Mouse (Mus musculus) forebrain, embryonic 13.5 days (tissue): ENCODE results near the gene Casc3. TPM values are rescaled to one million over a fixed set of nuclear protein-coding genes. Genes with fewer than 3 reads are reported as not detected.

Experiments
- ATAC-seq: fragments of 200-750 bp; cut with Nextera tagmentation; 2 replicates; pipeline ENCODE4 v1.8.0; 2017
- H3K27ac ChIP-seq: fragments of 300-500 bp; sonication (generic); 2 replicates; pipeline ENCODE4 v1.5.1; 2015; ENCODE audit warnings: inconsistent platforms, mild to moderate bottlenecking, moderate library complexity
- H3K27me3 ChIP-seq: fragments of 300-500 bp; sonication (generic); 2 replicates; pipeline ENCODE4 v1.6.1; 2015; ENCODE audit warnings: mild to moderate bottlenecking, inconsistent platforms
- H3K36me3 ChIP-seq: fragments of 300-500 bp; sonication (generic); 2 replicates; pipeline ENCODE4 v1.6.1; 2015; ENCODE audit warnings: mild to moderate bottlenecking, inconsistent platforms; ENCODE audit not compliant: poor library complexity, severe bottlenecking
- H3K4me1 ChIP-seq: fragments of 300-500 bp; sonication (generic); 2 replicates; pipeline ENCODE4 v1.6.1; 2015; ENCODE audit warnings: inconsistent platforms
- H3K4me2 ChIP-seq: fragments of 300-500 bp; sonication (generic); 2 replicates; pipeline ENCODE4 v1.6.1; 2015; ENCODE audit warnings: inconsistent platforms, mild to moderate bottlenecking, moderate library complexity
- H3K4me3 ChIP-seq: fragments of 300-500 bp; sonication (generic); 2 replicates; pipeline ENCODE4 v1.5.1; 2015; ENCODE audit warnings: mild to moderate bottlenecking, inconsistent platforms
- H3K9ac ChIP-seq: fragments of 300-500 bp; sonication (generic); 2 replicates; pipeline ENCODE4 v1.6.1; 2015; ENCODE audit warnings: mild to moderate bottlenecking, inconsistent platforms
- H3K9me3 ChIP-seq: fragments of 300-500 bp; sonication (generic); replicated peaks from 2 replicates; pipeline ENCODE4 v1.6.1; 2016; ENCODE audit warnings: inconsistent platforms
- WGBS: fragments of 180-500 bp; shearing (Covaris S2); methylation state at CpG from one replicate; pipeline ENCODE4 v1.1.7; 2015; 5-methylcytosine and 5-hydroxymethylcytosine counted together
- polyA plus RNA-seq: library from polyadenylated mRNA; unstranded; fragments of >200 nt; fragmentation: Nextera tagmentation; extraction: Ambion mirVana; gene quantifications from 2 replicates; pipeline ENCODE4 v1.2.1, GENCODE M21; 2015

Casc3 gene
- polyA plus RNA-seq, 1 experiment from 2014 or later, result 46.4 TPM

- Histone ChIP-seq H3K36me3 (peaks cover 70% of the 10 kb centered on the region), H3K4me1 (peaks cover 56% of the 10 kb centered on the region), H3K4me2 (peak overlapping the region; percentile 53), H3K9ac (peak overlapping the region; percentile 58), H3K4me3 (peak overlapping the region; percentile 25), H3K27me3 (no peaks in the 10 kb centered on the region), H3K9me3 (no peaks in the 10 kb centered on the region), H3K27ac (peak overlapping the region; percentile 88)
- ATAC-seq, result peak; percentile 14; the same call in 1 of the 2 replicates
- WGBS, result 17% methylated on average over 4 of the region's 4 CpGs
Measured at GRCm38 (mm10) chr11:98767713-98768112, 37.0 kb upstream of the Casc3 start.

GRCm38 (mm10) chr11:98768127-98769006 is 36.3 kb upstream of the Casc3 start:
- Histone ChIP-seq H3K27ac (peak overlapping the region; percentile 88), H3K9ac (peak overlapping the region; percentile 58), H3K36me3 (peaks cover 64% of the 10 kb centered on the region), H3K9me3 (no peaks in the 10 kb centered on the region), H3K4me3 (peak overlapping the region; percentile 25), H3K4me2 (peak overlapping the region; percentile 53), H3K27me3 (no peaks in the 10 kb centered on the region), H3K4me1 (peaks cover 62% of the 10 kb centered on the region)
- ATAC-seq, result no peak
- WGBS, result 26% methylated on average over 38 of the region's 39 CpGs

DNA sequence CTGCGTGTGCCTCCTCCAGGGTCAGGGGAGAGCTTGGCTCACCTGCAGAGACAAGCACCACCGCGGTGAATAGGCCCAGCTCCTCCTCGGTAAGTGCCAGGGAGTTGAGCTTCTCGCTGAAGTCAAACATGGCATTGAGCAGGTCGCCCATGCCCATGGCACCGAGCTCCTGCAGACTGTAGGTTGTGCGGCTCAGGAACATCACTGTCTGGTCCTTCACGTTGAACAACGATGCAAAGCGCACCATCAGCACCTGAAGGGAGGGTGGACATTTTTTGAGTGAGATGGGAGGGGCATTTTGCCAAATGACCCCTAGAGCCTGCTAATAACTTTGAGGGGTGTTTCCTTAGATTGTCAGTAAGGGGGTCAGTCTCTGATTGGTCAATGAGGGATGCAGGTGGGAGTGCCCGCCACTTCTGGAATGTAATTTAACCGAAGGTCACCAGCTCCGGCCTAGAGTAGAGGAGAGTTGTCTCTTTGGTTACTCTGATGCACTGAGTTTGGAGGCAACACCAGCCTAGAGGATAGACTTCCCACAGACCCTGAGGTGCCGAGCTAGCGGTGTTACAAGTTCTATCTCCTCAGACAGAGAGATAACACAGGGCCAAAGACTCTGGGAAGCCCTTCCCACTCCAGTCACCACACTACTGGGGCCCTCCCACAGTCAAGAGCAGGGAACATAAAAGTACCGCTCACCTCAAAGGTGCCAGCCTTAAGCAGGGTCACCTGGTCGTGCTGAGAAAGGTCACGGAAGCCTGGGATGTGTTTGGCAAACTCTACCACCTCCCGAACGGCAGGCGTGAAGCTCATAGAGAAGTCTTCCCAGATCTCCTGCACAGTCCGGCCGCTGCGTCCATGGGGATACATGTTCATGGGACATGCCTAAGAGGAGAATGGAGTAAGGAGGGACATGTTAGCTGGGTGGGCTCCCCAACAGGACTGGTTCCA is 35.4 kb upstream of the Casc3 start:
- peaks cover 71% of the 10 kb centered on the region for H3K4me1 ChIP-seq
- no peak for ATAC-seq
- H3K9me3 ChIP-seq, result no peaks in the 10 kb centered on the region
- no peaks in the 10 kb centered on the region for H3K27me3 ChIP-seq
- peaks cover 54% of the 10 kb centered on the region for H3K36me3 ChIP-seq
- peak overlapping the region; percentile 88 for H3K27ac ChIP-seq
- H3K9ac ChIP-seq, result no peak overlapping the region; the same call in 1 of the 2 replicates
- peak overlapping the region; percentile 53 for H3K4me2 ChIP-seq
- WGBS, result 88% methylated on average over 25 of the region's 25 CpGs
- H3K4me3 ChIP-seq, result no peak overlapping the region

- Histone ChIP-seq H3K27ac (no peak overlapping the region), H3K9me3 (no peaks in the 10 kb centered on the region), H3K4me2 (no peak overlapping the region), H3K36me3 (peaks cover 44% of the 10 kb centered on the region), H3K4me1 (peaks cover 75% of the 10 kb centered on the region), H3K4me3 (no peak overlapping the region), H3K9ac (no peak overlapping the region), H3K27me3 (no peaks in the 10 kb centered on the region)
- ATAC-seq, result no peak
- WGBS, result 93% methylated on average over 26 of the region's 26 CpGs
Measured at GRCm38 (mm10) chr11:98770096-98770975, 34.4 kb upstream of the Casc3 start.

GRCm38 (mm10) chr11:98771131-98771530 is 33.6 kb upstream of the Casc3 start:
- Histone ChIP-seq H3K9me3 (no peaks in the 10 kb centered on the region), H3K27ac (no peak overlapping the region), H3K27me3 (no peaks in the 10 kb centered on the region), H3K9ac (no peak overlapping the region), H3K4me3 (no peak overlapping the region), H3K36me3 (peaks cover 37% of the 10 kb centered on the region), H3K4me1 (peaks cover 75% of the 10 kb centered on the region), H3K4me2 (no peak overlapping the region)
- WGBS, result 94% methylated on average over 18 of the region's 18 CpGs
- ATAC-seq, result no peak

- no peak overlapping the region for H3K4me3 ChIP-seq
- no peak overlapping the region for H3K9ac ChIP-seq
- H3K9me3 ChIP-seq, result no peaks in the 10 kb centered on the region
- peaks cover 37% of the 10 kb centered on the region for H3K36me3 ChIP-seq
- H3K4me1 ChIP-seq, result peaks cover 75% of the 10 kb centered on the region
- WGBS, result 92% methylated on average over 11 of the region's 11 CpGs
- H3K27me3 ChIP-seq, result no peaks in the 10 kb centered on the region
- no peak overlapping the region for H3K4me2 ChIP-seq
- no peak for ATAC-seq
- no peak overlapping the region for H3K27ac ChIP-seq
Measured at GRCm38 (mm10) chr11:98771844-98772525, 32.7 kb upstream of the Casc3 start.

GRCm38 (mm10) chr11:98772667-98773171 is 32.0 kb upstream of the Casc3 start:
- Histone ChIP-seq H3K27me3 (no peaks in the 10 kb centered on the region), H3K4me2 (peak overlapping the region; percentile 80; the same call in 1 of the 2 replicates), H3K4me3 (no peak overlapping the region), H3K9me3 (no peaks in the 10 kb centered on the region), H3K4me1 (peaks cover 72% of the 10 kb centered on the region), H3K27ac (no peak overlapping the region), H3K36me3 (peaks cover 37% of the 10 kb centered on the region), H3K9ac (no peak overlapping the region)
- 87% methylated on average over 8 of the region's 8 CpGs for WGBS
- no peak for ATAC-seq

DNA sequence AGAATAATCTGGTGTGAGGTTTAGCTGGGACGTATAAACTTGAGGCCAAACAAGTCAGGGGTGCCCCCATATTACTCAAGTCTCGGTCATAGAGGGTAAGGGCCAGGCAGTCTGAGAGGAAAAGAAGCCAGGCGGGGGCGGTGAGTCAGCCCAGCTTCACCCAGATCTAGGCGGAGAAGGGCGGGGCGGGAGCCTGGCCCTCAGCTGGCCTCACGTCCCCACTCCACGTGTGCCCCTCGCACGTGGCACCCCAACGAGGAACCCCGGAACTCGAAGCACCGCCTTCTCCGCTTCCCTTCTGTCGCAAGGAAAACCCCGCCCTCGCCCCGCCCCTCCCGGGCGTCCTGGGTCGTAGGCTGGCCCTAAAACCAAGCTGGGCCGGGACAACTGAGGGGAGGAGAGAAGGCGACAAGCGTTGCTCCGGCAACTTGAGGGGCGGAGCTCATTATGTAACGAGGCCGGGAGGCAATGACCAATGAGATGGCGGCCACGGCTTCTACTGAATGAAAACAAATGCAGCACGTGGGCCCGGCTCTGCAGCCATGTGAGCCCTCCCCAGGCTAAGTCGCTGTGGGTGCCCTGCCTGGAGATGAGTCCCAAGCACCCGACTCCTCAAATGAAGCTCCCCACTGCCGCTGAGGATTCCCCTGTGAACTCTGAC is 30.9 kb upstream of the Casc3 start:
- WGBS, result 2% methylated on average over 37 of the region's 37 CpGs
- peak; percentile 83 for ATAC-seq
- Histone ChIP-seq H3K27ac (peak overlapping the region; percentile 36; the same call in 1 of the 2 replicates), H3K9me3 (no peaks in the 10 kb centered on the region), H3K4me1 (peaks cover 61% of the 10 kb centered on the region), H3K9ac (peak overlapping the region; percentile 65; the same call in 1 of the 2 replicates), H3K4me2 (peak overlapping the region; percentile 80), H3K4me3 (peak overlapping the region; percentile 40), H3K36me3 (peaks cover 30% of the 10 kb centered on the region), H3K27me3 (no peaks in the 10 kb centered on the region)

GRCm38 (mm10) chr11:98774582-98775347 is 29.9 kb upstream of the Casc3 start, which contains the start of gene Nr1d1:
TSS of gene Nr1d1 (minus strand) at chr11:98775333.
- peak; percentile 9; the same call in 1 of the 2 replicates for ATAC-seq
- Histone ChIP-seq H3K4me2 (peak within 1 kb of the TSS; percentile 80), H3K27me3 (no peaks in the 10 kb centered on the region), H3K9me3 (no peaks in the 10 kb centered on the region), H3K27ac (peak within 1 kb of the TSS; percentile 71), H3K36me3 (peaks cover 20% of the 10 kb centered on the region), H3K4me1 (peaks cover 51% of the 10 kb centered on the region), H3K4me3 (peak within 1 kb of the TSS; percentile 40), H3K9ac (peak within 1 kb of the TSS; percentile 65)
- under 1% methylated on average over 22 of the region's 22 CpGs for WGBS
